1 mouse cellular context compared by ENCODE assay signal in the genomic region with DNA sequence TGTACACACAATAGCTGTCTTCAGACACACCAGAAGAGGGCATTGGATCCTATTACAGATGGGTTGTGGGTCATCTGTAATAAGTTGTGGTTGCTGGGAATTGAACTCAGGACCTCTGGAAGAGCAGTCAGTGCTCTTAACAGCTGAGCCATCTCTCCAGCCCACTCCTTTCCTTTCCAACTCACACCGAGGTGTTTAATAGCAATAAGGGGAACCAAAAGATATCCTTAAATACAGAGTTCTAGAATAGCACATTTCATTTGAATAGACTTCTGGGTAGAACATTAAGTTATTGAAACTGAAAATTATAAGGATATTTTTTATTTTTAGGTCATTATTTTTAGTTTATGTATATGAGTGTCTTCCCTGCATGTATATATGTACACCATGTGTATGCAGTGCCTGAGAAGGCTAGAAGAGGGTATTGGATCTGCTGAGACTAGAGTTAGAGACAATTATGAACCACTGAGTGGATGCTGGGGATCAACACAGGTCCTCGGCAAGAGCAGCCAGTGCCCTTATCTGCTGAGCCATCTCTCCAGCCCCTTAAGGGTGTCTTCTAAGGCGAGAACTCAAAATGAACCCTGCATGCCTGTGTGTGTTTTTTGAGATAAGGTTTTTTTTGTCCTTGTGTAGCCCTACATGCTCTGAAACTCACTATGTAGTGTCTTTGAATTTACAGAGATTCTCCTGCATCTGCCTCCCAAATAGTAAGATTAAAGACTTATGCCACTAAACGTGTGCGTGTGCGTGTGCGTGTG.
TF ChIP-seq lines count a peak whose summit lies in the region.

No protein-coding gene starts in this region.

TF ChIP-seq in MEL, 35 proteins besides CTCF, POLR2A, EP300 and RAD21 (continued from another document):
- TF ChIP-seq SIN3A (IDR thresholded peaks at IDR 0.05; ENCODE audit: low read length): no peak
- TF ChIP-seq KAT2A (conservative IDR thresholded peaks at IDR 0.05; ENCODE audit: low read depth, low read length): no peak
- peak; percentile 30; the same call in 1 of the 2 replicates for TF ChIP-seq ETS1 (IDR thresholded peaks at IDR 0.05; ENCODE audit: low read depth, low read length)
- TF ChIP-seq ZNF384 (IDR thresholded peaks at IDR 0.05; ENCODE audit: low read depth, low read length): peak; percentile 78
- TF ChIP-seq BHLHE40 (IDR thresholded peaks at IDR 0.05; ENCODE audit: borderline replicate concordance, low read depth, low read length): no peak
- no peak for TF ChIP-seq HCFC1 (IDR thresholded peaks at IDR 0.05; ENCODE audit: low read depth, low read length)
- TF ChIP-seq TCF12 (IDR thresholded peaks at IDR 0.05; ENCODE audit: low read depth, low read length): peak; percentile 67
- 0 out of 2 replicates have a peak, but pooled peaks have one; percentile 52 for TF ChIP-seq TBP (IDR thresholded peaks at IDR 0.05; ENCODE audit: low read depth, low read length)
- TF ChIP-seq USF2 (IDR thresholded peaks at IDR 0.05; ENCODE audit: borderline replicate concordance in 1 of 2, insufficient read depth in 1 of 2, low read depth in 1 of 2, low read length in 2 of 2): no peak
- TF ChIP-seq E2F4 (IDR thresholded peaks at IDR 0.05; ENCODE audit: borderline replicate concordance, low read depth, low read length): no peak
